Mouse (Mus musculus) layer of hippocampus, postnatal 10 days (tissue): Measurements from ENCODE around the gene Flot2. TPM values are rescaled to one million over a fixed set of nuclear protein-coding genes. Genes with fewer than 3 reads are reported as not detected.

Source experiments
- DNase-seq, 2 experiments: peaks; one replicate each; pipeline ENCODE4 v3.0.0; 2021; ENCODE audit warnings: low spot score in 2 of 2
- microRNA-seq, 2 experiments: library from miRNA; unstranded; fragments of <30 nt; microRNA quantifications; one replicate each; pipeline ENCODE4 v1.2.0; 2021
- total RNA-seq, 2 experiments: library from RNA; stranded (reverse); gene quantifications; 2 replicates each; pipeline ENCODE4 v1.2.3; 2021

Gene Flot2
- total RNA-seq, 2 experiments from 2014 or later, result 143 to 145 TPM

DNA sequence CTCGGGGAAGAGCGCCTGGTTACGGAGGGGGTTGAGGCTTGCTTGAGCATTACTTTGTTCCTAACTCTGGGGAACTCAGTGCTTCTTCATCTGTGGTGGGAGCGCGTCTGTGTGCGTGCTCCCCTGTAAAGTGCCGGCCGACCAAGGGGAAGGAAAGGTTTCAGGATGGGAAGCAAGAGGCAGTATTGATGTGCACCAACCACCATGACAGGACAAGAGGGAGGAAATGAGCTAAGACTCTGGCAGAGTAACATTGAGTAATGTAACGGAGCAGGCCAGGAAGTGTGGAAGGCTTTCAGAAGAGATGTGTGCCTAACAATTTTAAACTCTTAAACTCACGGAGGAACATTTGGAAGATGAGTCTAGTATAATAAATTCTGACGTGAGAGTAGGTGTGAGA is 63.0 kb downstream of the Flot2 start:
- DNase-seq, result no peak

DNA sequence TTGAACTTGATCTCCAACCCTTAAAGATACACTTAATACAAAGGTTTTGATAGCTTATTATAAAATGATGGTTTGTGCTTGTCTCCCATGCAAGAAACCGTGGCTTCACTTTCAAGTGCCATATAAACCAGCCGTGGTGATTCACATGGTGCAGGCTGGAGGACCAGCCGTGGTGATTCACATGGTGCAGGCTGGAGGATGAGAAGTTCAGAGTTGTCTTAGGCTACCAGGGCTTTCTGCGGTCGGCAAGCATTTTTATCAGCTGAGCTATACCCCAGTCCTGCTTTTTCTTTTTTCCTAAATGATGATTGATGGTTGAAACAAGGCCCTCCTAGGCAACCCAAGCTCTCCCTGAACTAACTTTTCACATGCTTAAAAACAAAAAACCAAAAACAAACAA is 64.4 kb downstream of the Flot2 start:
- DNase-seq, result no peak

DNA sequence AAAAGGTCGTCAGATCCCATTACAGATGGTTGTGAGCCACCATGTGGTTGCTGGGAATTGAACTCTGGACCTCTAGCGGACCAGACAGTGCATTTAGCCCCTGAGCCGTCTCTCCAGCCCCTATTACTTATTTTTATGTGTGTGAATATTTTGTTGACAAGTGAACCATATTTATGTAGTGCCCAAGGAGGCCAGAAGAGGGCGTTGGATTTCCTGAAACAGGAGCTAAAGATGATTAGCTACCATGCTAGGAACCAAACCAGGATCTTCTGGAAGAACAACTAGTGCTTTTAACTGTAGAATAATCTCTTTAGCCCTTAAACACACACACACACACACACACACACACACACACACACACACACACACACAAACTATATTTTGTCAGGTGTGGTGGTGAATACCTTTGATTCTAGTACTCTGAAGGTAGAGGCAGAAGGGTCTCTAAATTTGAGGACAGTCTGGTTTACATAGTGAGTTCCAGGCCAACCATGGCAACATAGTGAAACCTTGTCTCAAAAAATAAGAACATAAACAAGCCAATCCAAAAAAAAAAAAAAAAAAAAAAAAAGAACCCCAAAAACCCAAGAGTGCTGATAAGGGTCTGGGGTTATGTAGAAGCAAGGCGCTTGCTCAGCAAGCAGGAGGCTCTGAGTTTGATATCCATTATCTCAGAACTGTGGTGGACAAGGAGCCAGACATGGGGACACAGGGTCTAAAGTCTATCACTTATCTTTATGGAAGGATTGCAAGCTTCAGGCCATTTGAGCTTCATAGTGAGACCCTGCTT is 65.4 kb downstream of the Flot2 start:
- DNase-seq, result no peak

DNA sequence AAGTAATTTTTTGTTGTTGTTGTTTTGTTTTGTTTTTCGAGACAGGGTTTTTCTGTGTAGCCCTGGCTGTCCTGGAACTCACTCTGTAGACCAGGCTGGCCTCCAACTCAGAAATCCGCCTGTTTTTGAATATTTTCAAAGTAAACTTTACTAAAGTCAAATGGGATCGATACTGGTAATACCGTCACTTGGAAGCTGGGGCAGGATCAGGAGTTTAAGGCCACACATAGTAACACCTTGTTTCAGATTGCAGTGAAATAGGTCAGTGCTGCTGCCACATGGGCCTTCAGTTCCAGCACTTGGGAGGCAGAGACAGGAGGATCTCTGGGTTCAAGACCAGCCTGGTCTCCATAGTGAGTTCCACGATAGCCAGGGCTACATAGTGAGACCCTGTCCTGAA is 66.8 kb downstream of the Flot2 start:
- no peak for DNase-seq

Small RNA genes lying within 50 kb of the gene (microRNA-seq; reads per million reads assigned to microRNA genes)
- gene Mir144 (7.1 to 58.7 reads per million in 2 experiments), gene Mir451a (0 reads per million in 2 experiments), gene Mir451b (0 reads per million in 2 experiments)

Other genes starting within 250 kb of the Flot2 start
- 1 to 10 TPM; 1.5 to 1.9 TPM for gene Pipox, start 143.8 kb upstream of the Flot2 start, total RNA-seq
- gene Sez6, start 107.1 kb upstream of the Flot2 start, total RNA-seq, result 100 to 1,000 TPM; 215 to 221 TPM
- gene Phf12, start 55.2 kb upstream of the Flot2 start, total RNA-seq, result 10 to 100 TPM; 47.1 to 49.2 TPM
- gene Dhrs13, start 5.7 kb upstream of the Flot2 start, total RNA-seq, result 10 to 100 TPM; 16.6 to 22.4 TPM
- 10 to 100 TPM; 19.0 to 20.1 TPM for gene Eral1, start 42.5 kb downstream of the Flot2 start, total RNA-seq
- gene Fam222b, start 56.7 kb downstream of the Flot2 start, total RNA-seq, result 10 to 100 TPM; 24.3 to 27.0 TPM
- gene Traf4, start 127.7 kb downstream of the Flot2 start, total RNA-seq, result 10 to 100 TPM; 47.8 to 48.9 TPM
- 1 to 10 TPM; 6.2 to 6.4 TPM for gene Nek8, start 138.7 kb downstream of the Flot2 start, total RNA-seq
- 10 to 100 TPM; 37.0 to 38.8 TPM for gene Tlcd1, start 138.8 kb downstream of the Flot2 start, total RNA-seq
- 100 to 1,000 TPM; 878 to 942 TPM for gene Rpl23a, start 145.7 kb downstream of the Flot2 start, total RNA-seq
- 10 to 100 TPM; 40.9 to 42.2 TPM for gene Rab34, start 150.5 kb downstream of the Flot2 start, total RNA-seq
- 1 to 10 TPM; 4.5 to 5.8 TPM for gene Proca1, start 155.5 kb downstream of the Flot2 start, total RNA-seq
- 10 to 100 TPM; 57.0 to 67.2 TPM for gene Sdf2, start 207.8 kb downstream of the Flot2 start, total RNA-seq
- gene Supt6, start 208.1 kb downstream of the Flot2 start, total RNA-seq, result 10 to 100 TPM; 91.6 to 94.6 TPM
- 100 to 1,000 TPM; 174 to 188 TPM for gene 2610507B11Rik, start 223.8 kb downstream of the Flot2 start, total RNA-seq